Mouse (Mus musculus): ENCODE data around the gene Cks1b. TPM values are rescaled to one million over a fixed set of nuclear protein-coding genes. Genes with fewer than 3 reads are reported as not detected.

Cks1b gene
- polyA plus RNA-seq, 1 experiment from 2014 or later = 310 TPM

- Histone ChIP-seq H3K36me3 (no peaks in the 10 kb centered on the region), H3K9ac (peak overlapping the region; percentile 81), H3K27me3 (replicated peaks) (peaks cover 31% of the 10 kb centered on the region), H3K4me3 (peak overlapping the region; percentile 63), H3K9me3 (replicated peaks) (no peaks in the 10 kb centered on the region), H3K4me2 (peak overlapping the region; percentile 98), H3K4me1 (peaks cover 85% of the 10 kb centered on the region), H3K27ac (peak overlapping the region; percentile 85)
- ATAC-seq = peak; percentile 93
- under 1% methylated on average over 15 of the region's 15 CpGs for WGBS (ENCODE audit: insufficient replicate concordance)
These were observed 24.6 kb downstream of the Cks1b start for GRCm38 (mm10) chr3:89393605-89394004.

- Histone ChIP-seq H3K27me3 (replicated peaks) (peaks cover 31% of the 10 kb centered on the region), H3K4me1 (peaks cover 90% of the 10 kb centered on the region), H3K4me2 (peak overlapping the region; percentile 98), H3K9me3 (replicated peaks) (no peaks in the 10 kb centered on the region), H3K36me3 (no peaks in the 10 kb centered on the region), H3K4me3 (peak overlapping the region; percentile 63), H3K27ac (peak overlapping the region; percentile 70), H3K9ac (peak overlapping the region; percentile 67)
- ATAC-seq = no peak
- under 1% methylated on average over 22 of the region's 24 CpGs for WGBS (ENCODE audit: insufficient replicate concordance)
These were observed 25.3 kb downstream of the Cks1b start for GRCm38 (mm10) chr3:89392871-89393311.

GRCm38 (mm10) chr3:89391663-89392511, 26.3 kb downstream of the Cks1b start:
- Histone ChIP-seq H3K27me3 (replicated peaks) (peaks cover 31% of the 10 kb centered on the region), H3K4me2 (peak overlapping the region; percentile 98), H3K9me3 (replicated peaks) (no peaks in the 10 kb centered on the region), H3K4me3 (peak overlapping the region; percentile 63), H3K9ac (peak overlapping the region; percentile 67), H3K36me3 (no peaks in the 10 kb centered on the region), H3K27ac (peak overlapping the region; percentile 70), H3K4me1 (peaks cover 98% of the 10 kb centered on the region)
- WGBS (ENCODE audit: insufficient replicate concordance) = under 1% methylated on average over 55 of the region's 56 CpGs
- ATAC-seq = no peak

GRCm38 (mm10) chr3:89390699-89391662, 27.2 kb downstream of the Cks1b start:
- peak overlapping the region; percentile 98 for H3K4me2 ChIP-seq
- H3K4me3 ChIP-seq = peak overlapping the region; percentile 63
- H3K27ac ChIP-seq = peak overlapping the region; percentile 70
- peaks cover 91% of the 10 kb centered on the region for H3K4me1 ChIP-seq
- peak overlapping the region; percentile 67 for H3K9ac ChIP-seq
- peaks cover 31% of the 10 kb centered on the region for H3K27me3 ChIP-seq (replicated peaks)
- H3K9me3 ChIP-seq (replicated peaks) = no peaks in the 10 kb centered on the region
- 31% methylated on average over 19 of the region's 19 CpGs for WGBS (ENCODE audit: insufficient replicate concordance)
- no peak for ATAC-seq
- H3K36me3 ChIP-seq = no peaks in the 10 kb centered on the region

DNA sequence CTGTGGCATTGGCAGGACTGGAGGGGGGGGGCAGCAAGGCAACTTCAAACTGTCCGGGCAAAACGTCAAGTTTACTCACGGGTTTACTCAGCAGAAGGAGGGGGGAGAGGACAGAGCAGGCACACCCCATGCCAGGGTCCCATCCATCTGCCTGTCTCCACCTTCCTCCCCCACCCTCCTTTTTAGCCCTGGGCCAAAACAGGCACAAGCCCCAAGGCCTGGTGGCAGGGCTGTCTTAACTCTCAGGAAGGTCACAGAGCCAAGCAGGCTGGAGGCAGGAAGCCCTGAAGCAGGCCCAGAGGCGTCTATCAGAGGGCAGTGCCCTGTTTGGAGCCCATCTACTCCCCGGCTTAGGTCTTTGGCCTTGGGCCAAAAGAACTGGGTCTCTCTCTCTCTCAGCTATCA, 28.1 kb downstream of the Cks1b start:
- Histone ChIP-seq H3K27ac (peak overlapping the region; percentile 70; the same call in 1 of the 2 replicates), H3K4me2 (peak overlapping the region; percentile 98; the same call in 1 of the 2 replicates), H3K36me3 (no peaks in the 10 kb centered on the region), H3K9ac (no peak overlapping the region), H3K4me3 (no peak overlapping the region), H3K9me3 (replicated peaks) (no peaks in the 10 kb centered on the region), H3K4me1 (peaks cover 91% of the 10 kb centered on the region), H3K27me3 (replicated peaks) (peaks cover 37% of the 10 kb centered on the region)
- no peak for ATAC-seq
- WGBS (ENCODE audit: insufficient replicate concordance) = 61% methylated on average over 5 of the region's 5 CpGs

GRCm38 (mm10) chr3:89388901-89389740, 29.1 kb downstream of the Cks1b start:
- 29% methylated on average over 6 of the region's 6 CpGs for WGBS (ENCODE audit: insufficient replicate concordance)
- peak overlapping the region; percentile 41; the same call in 1 of the 2 replicates for H3K27ac ChIP-seq
- no peaks in the 10 kb centered on the region for H3K9me3 ChIP-seq (replicated peaks)
- ATAC-seq = no peak
- no peaks in the 10 kb centered on the region for H3K36me3 ChIP-seq
- no peak overlapping the region for H3K4me3 ChIP-seq
- H3K27me3 ChIP-seq (replicated peaks) = peaks cover 37% of the 10 kb centered on the region
- H3K4me2 ChIP-seq = peak overlapping the region; percentile 17; the same call in 1 of the 2 replicates
- H3K4me1 ChIP-seq = peaks cover 86% of the 10 kb centered on the region
- H3K9ac ChIP-seq = no peak overlapping the region

DNA sequence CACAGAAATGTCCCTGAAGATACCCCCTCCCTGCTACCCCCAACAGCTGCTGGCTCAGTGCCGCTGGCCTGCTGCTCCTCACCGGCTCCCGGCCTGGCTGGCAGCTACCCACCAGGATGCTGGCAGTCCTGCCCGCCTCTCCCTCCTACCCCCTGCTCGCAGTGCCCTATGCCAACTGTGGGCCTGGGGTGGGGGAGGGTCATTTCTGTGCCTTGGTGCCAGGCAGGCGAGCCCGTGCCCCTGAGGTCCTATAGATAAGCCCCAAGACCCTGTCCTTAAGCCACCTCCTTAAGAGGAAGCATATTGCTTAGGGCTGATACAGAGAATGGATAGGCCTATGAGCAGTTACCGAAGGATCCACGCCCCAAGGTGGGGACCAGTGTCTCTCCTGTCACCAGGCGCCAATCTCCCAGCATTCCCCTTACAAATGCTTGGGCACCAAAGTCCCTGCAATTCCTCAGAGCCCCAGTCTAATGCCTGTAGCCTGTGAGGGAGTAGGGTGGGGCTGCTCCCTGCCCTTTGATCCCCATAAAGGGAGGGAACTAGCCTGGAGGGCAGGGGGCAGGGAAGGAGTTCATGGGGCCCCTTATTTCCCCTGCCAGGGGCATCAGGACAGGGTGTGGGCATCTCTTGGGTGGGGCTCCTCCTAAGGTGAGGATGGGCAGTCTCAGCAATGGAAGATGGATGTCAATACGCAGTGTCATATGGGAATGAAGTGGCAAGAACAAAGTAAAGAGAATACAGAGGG, 29.9 kb downstream of the Cks1b start:
- Histone ChIP-seq H3K27me3 (replicated peaks) (peaks cover 37% of the 10 kb centered on the region), H3K9me3 (replicated peaks) (no peaks in the 10 kb centered on the region), H3K36me3 (no peaks in the 10 kb centered on the region), H3K4me1 (peaks cover 80% of the 10 kb centered on the region), H3K4me2 (peak overlapping the region; percentile 32), H3K9ac (no peak overlapping the region), H3K27ac (peak overlapping the region; percentile 49; the same call in 1 of the 2 replicates), H3K4me3 (0 out of 2 replicates have a peak overlapping the region, but pooled peaks have one; percentile 6)
- no peak for ATAC-seq
- 45% methylated on average over 11 of the region's 11 CpGs for WGBS (ENCODE audit: insufficient replicate concordance)

DNA sequence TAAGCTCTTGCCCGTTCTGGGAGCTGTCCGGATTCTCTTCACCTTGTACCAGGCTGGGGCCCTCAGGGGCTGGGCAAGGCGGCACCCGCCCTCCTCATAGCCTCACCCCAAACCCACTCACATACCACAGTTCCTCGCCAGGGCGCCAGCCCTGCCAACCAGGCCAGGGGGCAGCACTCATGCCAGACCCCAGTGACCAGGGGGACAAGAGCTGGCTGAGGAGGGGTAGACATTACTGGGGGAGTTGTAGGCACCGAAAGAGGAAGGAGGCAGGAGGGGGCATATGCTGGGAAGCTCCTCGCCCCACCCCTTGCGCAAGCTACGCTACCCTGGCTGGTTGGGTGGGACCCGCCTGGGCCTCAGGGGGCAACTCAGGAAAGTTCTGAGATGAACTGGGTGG, 30.6 kb downstream of the Cks1b start:
- no peak for ATAC-seq
- H3K27ac ChIP-seq = no peak overlapping the region
- H3K4me1 ChIP-seq = peaks cover 73% of the 10 kb centered on the region
- H3K36me3 ChIP-seq = no peaks in the 10 kb centered on the region
- H3K4me2 ChIP-seq = peak overlapping the region; percentile 32
- no peaks in the 10 kb centered on the region for H3K9me3 ChIP-seq (replicated peaks)
- H3K4me3 ChIP-seq = no peak overlapping the region
- peaks cover 32% of the 10 kb centered on the region for H3K27me3 ChIP-seq (replicated peaks)
- WGBS (ENCODE audit: insufficient replicate concordance) = 67% methylated on average over 11 of the region's 11 CpGs
- H3K9ac ChIP-seq = no peak overlapping the region

- Histone ChIP-seq H3K4me3 (0 out of 2 replicates have a peak overlapping the region, but pooled peaks have one; percentile 5), H3K9me3 (replicated peaks) (no peaks in the 10 kb centered on the region), H3K36me3 (no peaks in the 10 kb centered on the region), H3K4me1 (peaks cover 64% of the 10 kb centered on the region), H3K27me3 (replicated peaks) (peaks cover 23% of the 10 kb centered on the region), H3K9ac (no peak overlapping the region), H3K27ac (no peak overlapping the region), H3K4me2 (peak overlapping the region; percentile 32)
- 57% methylated on average over 17 of the region's 17 CpGs for WGBS (ENCODE audit: insufficient replicate concordance)
- no peak for ATAC-seq
These were observed 31.5 kb downstream of the Cks1b start for GRCm38 (mm10) chr3:89386438-89387420.

- Histone ChIP-seq H3K27ac (no peak overlapping the region), H3K9me3 (replicated peaks) (no peaks in the 10 kb centered on the region), H3K4me1 (peaks cover 51% of the 10 kb centered on the region), H3K4me3 (no peak overlapping the region), H3K27me3 (replicated peaks) (peaks cover 10% of the 10 kb centered on the region), H3K4me2 (peak overlapping the region; percentile 19; the same call in 1 of the 2 replicates), H3K9ac (no peak overlapping the region; the same call in 1 of the 2 replicates), H3K36me3 (peaks cover 9% of the 10 kb centered on the region)
- ATAC-seq = no peak
- 24% methylated on average over 9 of the region's 11 CpGs for WGBS (ENCODE audit: insufficient replicate concordance)
These were observed 32.7 kb downstream of the Cks1b start for GRCm38 (mm10) chr3:89385451-89385850.
